Comparison of ENCODE assay signal across 16 mouse cellular contexts in genomic region chr1:86665091-86665490, GRCm38 (mm10). TPM values are rescaled to one million over a fixed set of nuclear protein-coding genes. Genes with fewer than 3 reads are reported as not detected.
"Had no signal": no experiment of that assay in that cellular context is flagged by ENCODE, and none has a peak within 500 bp of the region (broad histone marks: within the 10 kb centered on the region; RNA-seq: fewer than 3 reads in every experiment).

No protein-coding gene starts in this region.

- DNase-seq: left cerebral cortex, postnatal 4 days; liver; liver, embryonic 13.5 days; liver, postnatal 0 days; lung, adult 18-20 months; lung, adult 2 months; lung, embryonic 14.5 days; lung, postnatal 10 days; lung, postnatal 14 days; lung, postnatal 36 days; lung, postnatal 4 days; midbrain, embryonic 14.5 days had no signal

RNA-seq across cellular contexts. Expression of gene Nppc, which starts 5.3 kb away (rescaled TPM):
- total RNA-seq: liver, adult 2 months; megakaryocyte progenitor cell, adult 5-6 weeks; megakaryocyte, adult 5-6 weeks; monocyte, adult 5-6 weeks had no signal
